Mouse (Mus musculus) cerebellum, adult 2 months (tissue): Measurements from ENCODE around the gene Psmb5.
A peak's percentile ranks its signal among the peaks of the same experiment; 100 is the strongest.

Experiments
- CTCF ChIP-seq: fragments of 200-500 bp; IDR thresholded peaks from 2 replicates; pipeline ENCODE4 v1.5.1; 2011; ENCODE audit warnings: low read depth, mild to moderate bottlenecking, control low read depth, low read length, moderate library complexity, borderline replicate concordance; ENCODE audit not compliant: insufficient read depth
- POLR2A ChIP-seq: fragments of 200-500 bp; IDR thresholded peaks from 2 replicates; pipeline ENCODE4 v1.6.1; 2011; ENCODE audit warnings: low read length, control low read depth, borderline replicate concordance; ENCODE audit not compliant: insufficient read depth

- TF ChIP-seq POLR2A = no peak
- peak; percentile 17; the same call in 1 of the 2 replicates for TF ChIP-seq CTCF
These were observed 39.8 kb downstream of the Psmb5 start for GRCm38 (mm10) chr14:54578063-54578462.
